ENCODE assay signal across 11 mouse cellular contexts in genomic region chr2:72107525-72108180, GRCm38 (mm10).
DNase-seq lines count a peak whose midpoint lies in the region; ATAC-seq lines count a peak whose summit lies in the region.
"Had no signal": no experiment of that assay in that cellular context is flagged by ENCODE, and none has a peak within 500 bp of the region (broad histone marks: within the 10 kb centered on the region; RNA-seq: fewer than 3 reads in every experiment).

No protein-coding gene starts in this region.

- H3K9ac ChIP-seq in heart, embryonic 15.5 days, result no peak overlapping the region
- no peak overlapping the region for H3K9ac ChIP-seq in midbrain, embryonic 13.5 days (replicated peaks)
- no peak overlapping the region for H3K9ac ChIP-seq in midbrain, embryonic 16.5 days (ENCODE audit: low read depth, low read length)
- H3K9ac ChIP-seq: intestine, embryonic 15.5 days; liver, postnatal 0 days had no signal

- WGBS in heart, embryonic 15.5 days, result 35% methylated on average over 12 of the region's 12 CpGs
- 48% methylated on average over 12 of the region's 12 CpGs for WGBS in midbrain, embryonic 13.5 days
- 46% methylated on average over 12 of the region's 12 CpGs for WGBS in midbrain, embryonic 16.5 days

- H3K36me3 ChIP-seq in heart, embryonic 15.5 days, result no peaks in the 10 kb centered on the region
- H3K36me3 ChIP-seq in midbrain, embryonic 13.5 days, result no peaks in the 10 kb centered on the region
- H3K36me3 ChIP-seq in midbrain, embryonic 16.5 days (ENCODE audit: control insufficient read depth, insufficient read depth, low read length), result no peaks in the 10 kb centered on the region
- H3K36me3 ChIP-seq: intestine, embryonic 15.5 days had no signal

- peak overlapping the region; percentile 58 for H3K27ac ChIP-seq in heart, embryonic 15.5 days
- no peak overlapping the region for H3K27ac ChIP-seq in midbrain, embryonic 13.5 days
- no peak overlapping the region for H3K27ac ChIP-seq in midbrain, embryonic 16.5 days (ENCODE audit: low read length)
- H3K27ac ChIP-seq: intestine, embryonic 15.5 days had no signal

- H3K4me3 ChIP-seq in heart, embryonic 15.5 days, result no peak overlapping the region
- no peak overlapping the region for H3K4me3 ChIP-seq in midbrain, embryonic 13.5 days (replicated peaks)
- no peak overlapping the region for H3K4me3 ChIP-seq in midbrain, embryonic 16.5 days (ENCODE audit: low read depth, low read length)
- H3K4me3 ChIP-seq: intestine, embryonic 15.5 days; myocyte had no signal

- peaks cover 28% of the 10 kb centered on the region for H3K4me1 ChIP-seq in heart, embryonic 15.5 days (replicated peaks)
- peaks cover 18% of the 10 kb centered on the region for H3K4me1 ChIP-seq in midbrain, embryonic 13.5 days (replicated peaks)
- peaks cover 3% of the 10 kb centered on the region; the same call in 1 of the 2 replicates for H3K4me1 ChIP-seq in midbrain, embryonic 16.5 days (ENCODE audit: control insufficient read depth, insufficient read depth, low read length)
- H3K4me1 ChIP-seq: intestine, embryonic 15.5 days had no signal

- intact Hi-C loops in heart, postnatal 14 days (cut with DNase I), result no loop called here

- no peak for DNase-seq in heart, postnatal 14 days
- DNase-seq in cerebellum, adult 8-10 months, result peak; percentile 34
- peak; percentile 85 for DNase-seq in retina, embryonic 14.5 days (ENCODE audit: low spot score)
- DNase-seq in frontal cortex, postnatal 25 days (ENCODE audit: low spot score in 2 of 2), result no peak
- DNase-seq: liver, postnatal 0 days; thymus, postnatal 14 days had no signal

- H3K27me3 ChIP-seq in heart, embryonic 15.5 days, result no peaks in the 10 kb centered on the region
- H3K27me3 ChIP-seq in midbrain, embryonic 13.5 days, result no peaks in the 10 kb centered on the region
- H3K27me3 ChIP-seq in midbrain, embryonic 16.5 days (ENCODE audit: control insufficient read depth, insufficient read depth, low read depth, low read length), result no peaks in the 10 kb centered on the region
- H3K27me3 ChIP-seq: intestine, embryonic 15.5 days had no signal

- no peak for ATAC-seq in heart, embryonic 15.5 days (replicated peaks; ENCODE audit: insufficient number of reproducible peaks, insufficient read depth, low FRiP score, low read depth)
- peak; percentile 71 for ATAC-seq in midbrain, embryonic 13.5 days
- no peak for ATAC-seq in midbrain, embryonic 16.5 days
- ATAC-seq: intestine, embryonic 15.5 days; liver, postnatal 0 days had no signal

- no peaks in the 10 kb centered on the region for H3K9me3 ChIP-seq in heart, embryonic 15.5 days (replicated peaks)
- no peaks in the 10 kb centered on the region for H3K9me3 ChIP-seq in midbrain, embryonic 13.5 days
- H3K9me3 ChIP-seq in midbrain, embryonic 16.5 days (replicated peaks; ENCODE audit: control insufficient read depth, low read length, poor library complexity, severe bottlenecking), result no peaks in the 10 kb centered on the region
- H3K9me3 ChIP-seq: intestine, embryonic 15.5 days had no signal

- 0 out of 2 replicates have a peak overlapping the region, but pooled peaks have one; percentile 10 for H3K4me2 ChIP-seq in heart, embryonic 15.5 days
- no peak overlapping the region for H3K4me2 ChIP-seq in midbrain, embryonic 13.5 days (replicated peaks)
- no peak overlapping the region for H3K4me2 ChIP-seq in midbrain, embryonic 16.5 days (ENCODE audit: low read length)
- H3K4me2 ChIP-seq: intestine, embryonic 15.5 days had no signal

Comparison
In these comparisons a context has a peak if more than half of its experiments do, and no peak if none do; other contexts are left out.
1. DNase-seq: peak in cerebellum, adult 8-10 months (single experiment) and retina, embryonic 14.5 days (single experiment); none in heart, postnatal 14 days (0 of 2) and frontal cortex, postnatal 25 days (0 of 2).